Mouse (Mus musculus) lung, postnatal 25 days (tissue): Measurements from ENCODE around the gene Kcnb1.

Experiments
- DNase-seq: peaks from one replicate; pipeline ENCODE4 v3.0.0; 2022; ENCODE audit warnings: low spot score

Kcnb1 gene

GRCm38 (mm10) chr2:167190076-167190399, at the start of gene Kcnb1:
Gene Kcnb1 (minus strand): TSS chr2:167190155.
- DNase-seq = peak; percentile 27

GRCm38 (mm10) chr2:167239262-167239661, 49.3 kb upstream of the Kcnb1 start:
- no peak for DNase-seq

- no peak for DNase-seq
These were observed 47.3 kb upstream of the Kcnb1 start for GRCm38 (mm10) chr2:167237224-167237623.

GRCm38 (mm10) chr2:167236174-167236573, 46.2 kb upstream of the Kcnb1 start:
- DNase-seq = no peak

GRCm38 (mm10) chr2:167235338-167236018, 45.5 kb upstream of the Kcnb1 start:
- DNase-seq = no peak

GRCm38 (mm10) chr2:167233771-167234170, 43.8 kb upstream of the Kcnb1 start:
- DNase-seq = no peak

GRCm38 (mm10) chr2:167233009-167233335, 43.0 kb upstream of the Kcnb1 start:
- no peak for DNase-seq

GRCm38 (mm10) chr2:167232132-167233008, 42.4 kb upstream of the Kcnb1 start:
- DNase-seq = no peak

- DNase-seq = no peak
These were observed 40.6 kb upstream of the Kcnb1 start for GRCm38 (mm10) chr2:167230554-167230953.

- DNase-seq = no peak
These were observed 35.0 kb upstream of the Kcnb1 start for GRCm38 (mm10) chr2:167224937-167225336.

GRCm38 (mm10) chr2:167224194-167224593, 34.2 kb upstream of the Kcnb1 start:
- DNase-seq = no peak

GRCm38 (mm10) chr2:167222152-167222551, 32.2 kb upstream of the Kcnb1 start:
- peak; percentile 77 for DNase-seq

GRCm38 (mm10) chr2:167221159-167221845, 31.3 kb upstream of the Kcnb1 start:
- no peak for DNase-seq

- no peak for DNase-seq
These were observed 30.8 kb upstream of the Kcnb1 start for GRCm38 (mm10) chr2:167220736-167221135.

- DNase-seq = peak; percentile 85
These were observed 29.3 kb upstream of the Kcnb1 start for GRCm38 (mm10) chr2:167219154-167219775.

- DNase-seq = no peak
These were observed 23.7 kb upstream of the Kcnb1 start for GRCm38 (mm10) chr2:167213666-167214065.

- no peak for DNase-seq
These were observed 23.1 kb upstream of the Kcnb1 start for GRCm38 (mm10) chr2:167213076-167213475.

- no peak for DNase-seq
These were observed 22.6 kb upstream of the Kcnb1 start for GRCm38 (mm10) chr2:167212551-167212950.

GRCm38 (mm10) chr2:167212089-167212488, 22.1 kb upstream of the Kcnb1 start:
- no peak for DNase-seq

GRCm38 (mm10) chr2:167209900-167210299, 19.9 kb upstream of the Kcnb1 start:
- DNase-seq = no peak

GRCm38 (mm10) chr2:167208984-167209383, 19.0 kb upstream of the Kcnb1 start:
- DNase-seq = peak; percentile 34

- DNase-seq = no peak
These were observed 16.1 kb upstream of the Kcnb1 start for GRCm38 (mm10) chr2:167205918-167206629.
